Mouse (Mus musculus) liver, postnatal 0 days (tissue): ENCODE measurements around the gene Spats2.

Experiments used
- CTCF ChIP-seq: sonication (generic); IDR thresholded peaks from 2 replicates; pipeline ENCODE4 v1.5.1; 2016; ENCODE audit warnings: antibody characterized with exemption, low read depth
- EP300 ChIP-seq: IDR thresholded peaks from 2 replicates; pipeline ENCODE4 v1.6.1; 2016; ENCODE audit warnings: antibody characterized with exemption, low read depth, mild to moderate bottlenecking

DNA sequence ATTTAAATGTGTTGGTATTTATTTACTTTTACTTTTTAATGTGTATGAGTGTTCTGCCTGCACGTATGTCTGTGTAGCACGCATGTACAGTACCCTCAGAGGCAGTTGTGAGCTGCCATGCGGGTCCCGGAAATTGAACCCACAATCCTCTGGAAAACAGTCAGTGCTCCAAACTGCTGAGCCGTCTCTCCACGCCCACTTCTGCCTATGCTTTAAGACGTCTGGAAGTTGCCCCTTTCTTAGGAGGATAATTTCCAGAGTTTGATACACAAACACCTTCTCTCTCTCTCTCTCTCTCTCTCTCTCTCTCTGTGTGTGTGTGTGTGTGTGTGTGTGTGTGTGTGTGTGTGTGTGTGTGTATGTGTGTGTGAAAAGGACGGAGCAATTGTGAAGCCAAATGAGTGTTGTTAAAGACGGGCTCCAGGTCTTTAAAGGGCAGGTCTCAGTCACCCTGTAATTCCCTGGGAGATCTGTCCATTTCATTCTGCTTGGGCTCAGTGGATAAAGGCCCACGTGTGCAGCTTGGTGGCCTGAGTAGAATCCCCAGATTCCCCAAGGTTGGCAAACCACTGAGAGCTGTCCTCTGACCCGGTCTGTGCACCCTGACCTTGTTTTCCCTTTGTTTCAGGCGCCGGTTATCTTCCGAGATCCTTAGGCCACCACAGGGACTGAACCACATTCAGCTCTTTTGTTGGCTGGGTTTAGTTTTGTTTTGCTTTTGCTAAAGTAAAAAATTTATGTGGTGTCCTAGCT, 11.2 kb upstream of the Spats2 start:
- TF ChIP-seq CTCF (no peak), EP300 (no peak)
